ENCODE assay signal across 17 mouse cellular contexts in genomic region chr17:48027677-48028076, GRCm38 (mm10). TPM values are rescaled to one million over a fixed set of nuclear protein-coding genes. Genes with fewer than 3 reads are reported as not detected.
DNase-seq lines count a peak whose midpoint lies in the region; ATAC-seq lines count a peak whose summit lies in the region.
"Had no signal": no experiment of that assay in that cellular context is flagged by ENCODE, and none has a peak within 500 bp of the region (broad histone marks: within the 10 kb centered on the region; RNA-seq: fewer than 3 reads in every experiment).

No protein-coding gene starts in this region.

- H3K4me1 ChIP-seq in embryonic facial prominence, embryonic 10.5 days = peaks cover 84% of the 10 kb centered on the region
- H3K4me1 ChIP-seq in intestine, embryonic 16.5 days (ENCODE audit: control insufficient read depth, insufficient read depth, low read length) = peaks cover 41% of the 10 kb centered on the region
- peaks cover 71% of the 10 kb centered on the region for H3K4me1 ChIP-seq in midbrain, embryonic 10.5 days

- H3K36me3 ChIP-seq in embryonic facial prominence, embryonic 10.5 days (replicated peaks) = no peaks in the 10 kb centered on the region
- no peaks in the 10 kb centered on the region for H3K36me3 ChIP-seq in intestine, embryonic 16.5 days (ENCODE audit: control insufficient read depth, insufficient read depth, low read length)
- no peaks in the 10 kb centered on the region for H3K36me3 ChIP-seq in midbrain, embryonic 10.5 days
- H3K36me3 ChIP-seq: neural tube, embryonic 15.5 days had no signal

- no peak overlapping the region for H3K4me2 ChIP-seq in intestine, embryonic 16.5 days (ENCODE audit: low read depth, low read length)
- H3K4me2 ChIP-seq: neural tube, embryonic 15.5 days had no signal

- H3K9ac ChIP-seq in intestine, embryonic 16.5 days (ENCODE audit: low read depth, low read length) = no peak overlapping the region
- H3K9ac ChIP-seq: neural tube, embryonic 15.5 days had no signal

- ATAC-seq in intestine, embryonic 16.5 days = no peak

- peak overlapping the region; percentile 52 for H3K27ac ChIP-seq in embryonic facial prominence, embryonic 10.5 days (replicated peaks)
- H3K27ac ChIP-seq in intestine, embryonic 16.5 days (ENCODE audit: low read length) = 0 out of 2 replicates have a peak overlapping the region, but pooled peaks have one; percentile 14
- H3K27ac ChIP-seq in midbrain, embryonic 10.5 days (replicated peaks) = no peak overlapping the region
- H3K27ac ChIP-seq: neural tube, embryonic 15.5 days had no signal

- H3K27me3 ChIP-seq in embryonic facial prominence, embryonic 10.5 days (replicated peaks; ENCODE audit: low read depth, poor library complexity, severe bottlenecking) = peaks cover 51% of the 10 kb centered on the region
- 0 out of 2 replicates have a peak, but pooled peaks cover 2% of the 10 kb centered on the region for H3K27me3 ChIP-seq in intestine, embryonic 16.5 days (replicated peaks; ENCODE audit: control insufficient read depth, insufficient read depth, low read length)
- peaks cover 64% of the 10 kb centered on the region for H3K27me3 ChIP-seq in midbrain, embryonic 10.5 days (ENCODE audit: low read depth, poor library complexity, severe bottlenecking)

- H3K4me3 ChIP-seq in embryonic facial prominence, embryonic 10.5 days = no peak overlapping the region
- no peak overlapping the region for H3K4me3 ChIP-seq in intestine, embryonic 16.5 days (ENCODE audit: low read length)
- no peak overlapping the region for H3K4me3 ChIP-seq in midbrain, embryonic 10.5 days
- H3K4me3 ChIP-seq: neural tube, embryonic 15.5 days had no signal

- 81% methylated on average over 6 of the region's 6 CpGs for WGBS in embryonic facial prominence, embryonic 10.5 days
- 53% methylated on average over 6 of the region's 6 CpGs for WGBS in intestine, embryonic 16.5 days
- 77% methylated on average over 6 of the region's 6 CpGs for WGBS in midbrain, embryonic 10.5 days

- peak; percentile 19 for DNase-seq in adrenal gland, adult 2 months
- no peak for DNase-seq in adrenal gland, postnatal 4 days (ENCODE audit: low spot score in 2 of 2)
- DNase-seq in kidney, postnatal 4 days = peak; percentile 57 to 60
- DNase-seq in kidney, adult 18-20 months = no peak
- no peak for DNase-seq in embryonic facial prominence, embryonic 10.5 days (ENCODE audit: low spot score)
- DNase-seq in ovary, postnatal 10 days (ENCODE audit: low spot score) = no peak
- no peak for DNase-seq in midbrain, embryonic 10.5 days (ENCODE audit: low spot score)
- DNase-seq: cerebellum, adult 9-11 months; midbrain, embryonic 14.5 days; thymus, postnatal 36 days had no signal

- peaks cover 4% of the 10 kb centered on the region; the same call in 1 of the 2 replicates for H3K9me3 ChIP-seq in embryonic facial prominence, embryonic 10.5 days
- H3K9me3 ChIP-seq in intestine, embryonic 16.5 days (ENCODE audit: control insufficient read depth, low read length) = no peaks in the 10 kb centered on the region
- 0 out of 2 replicates have a peak, but pooled peaks cover 4% of the 10 kb centered on the region for H3K9me3 ChIP-seq in midbrain, embryonic 10.5 days (replicated peaks)
- H3K9me3 ChIP-seq: neural tube, embryonic 15.5 days had no signal

RNA-seq across cellular contexts. Expression of gene 1700122O11Rik, which starts 10.4 kb away (rescaled TPM):
- not detected for total RNA-seq in adrenal gland, adult 2 months (2021)
- polyA plus RNA-seq in adrenal gland, adult 2 months (2012; rRNA removed) = not detected in 2 replicates
- under 1 TPM in 1 of 2 experiments, not detected in 1; 0.56 TPM for total RNA-seq in adrenal gland, postnatal 4 days (2021)
- not detected in 2 replicates for polyA plus RNA-seq in embryonic facial prominence, embryonic 10.5 days (2016; fragmentation: Nextera tagmentation; extraction: Ambion mirVana)
- polyA plus RNA-seq in intestine, embryonic 16.5 days (2015; fragmentation: Nextera tagmentation; extraction: Ambion mirVana) = not detected in 2 replicates
- polyA plus RNA-seq in midbrain, embryonic 10.5 days (2016; fragmentation: Nextera tagmentation; extraction: Ambion mirVana) = not detected in 2 replicates
- total RNA-seq: ES-E14; heart, postnatal 36 days; left cerebral cortex, postnatal 10 days had no signal
- polyA plus RNA-seq: kidney, embryonic 14.5 days; midbrain, embryonic 14.5 days; neural tube, embryonic 15.5 days; spleen, adult 2 months had no signal

Comparison
In these comparisons a context has a peak if more than half of its experiments do, and no peak if none do; other contexts are left out.
1. DNase-seq: peak in adrenal gland, adult 2 months (single experiment) and kidney, postnatal 4 days (2 of 2); none in adrenal gland, postnatal 4 days (0 of 2), kidney, adult 18-20 months (single experiment), embryonic facial prominence, embryonic 10.5 days (single experiment), ovary, postnatal 10 days (single experiment) and midbrain, embryonic 10.5 days (single experiment).